ENCODE assay signal across 11 mouse cellular contexts in genomic region chr2:18984095-18984847, GRCm38 (mm10). TPM values are rescaled to one million over a fixed set of nuclear protein-coding genes. Genes with fewer than 3 reads are reported as not detected.
DNase-seq lines count a peak whose midpoint lies in the region; ATAC-seq lines count a peak whose summit lies in the region.
"Had no signal": no experiment of that assay in that cellular context is flagged by ENCODE, and none has a peak within 500 bp of the region (broad histone marks: within the 10 kb centered on the region; RNA-seq: fewer than 3 reads in every experiment).

No protein-coding gene starts in this region.

- WGBS in intestine, embryonic 15.5 days: 93% methylated on average over 15 of the region's 15 CpGs
- 93% methylated on average over 15 of the region's 15 CpGs for WGBS in hindbrain, embryonic 11.5 days

- intact Hi-C loops in left cerebral cortex, postnatal 25 days (cut with DNase I): no loop called here
- intact Hi-C loops in heart, postnatal 25 days (cut with DNase I): no loop called here

- H3K9me3 ChIP-seq in intestine, embryonic 15.5 days: no peaks in the 10 kb centered on the region
- H3K9me3 ChIP-seq in hindbrain, embryonic 11.5 days (ENCODE audit: control insufficient read depth, low read length): no peaks in the 10 kb centered on the region
- H3K9me3 ChIP-seq: neural tube, embryonic 13.5 days had no signal

- peak; percentile 19 for DNase-seq in left cerebral cortex, postnatal 25 days (ENCODE audit: low spot score in 2 of 2)
- DNase-seq in left cerebral cortex, adult 8-10 months (ENCODE audit: low spot score in 2 of 2): no peak
- peak; percentile 23 for DNase-seq in heart, postnatal 25 days (ENCODE audit: low spot score)
- DNase-seq in thymus, postnatal 4 days: peak; percentile 76
- no peak for DNase-seq in hindbrain, embryonic 11.5 days (ENCODE audit: low spot score)
- DNase-seq: embryo, embryonic 11 days; kidney, postnatal 10 days had no signal

- peak; percentile 52; the same call in 1 of the 2 replicates for ATAC-seq in monocyte, adult 5-6 weeks (replicated peaks; ENCODE audit: insufficient number of reproducible peaks, low FRiP score, low TSS enrichment, poor library complexity, severe bottlenecking)
- no peak for ATAC-seq in intestine, embryonic 15.5 days
- ATAC-seq in hindbrain, embryonic 11.5 days (ENCODE audit: low FRiP score): no peak

- H3K27ac ChIP-seq in intestine, embryonic 15.5 days: no peak overlapping the region
- H3K27ac ChIP-seq in hindbrain, embryonic 11.5 days (ENCODE audit: low read depth, low read length): no peak overlapping the region
- H3K27ac ChIP-seq: liver, embryonic 14.5 days; neural tube, embryonic 13.5 days had no signal

- no peak overlapping the region for H3K4me3 ChIP-seq in intestine, embryonic 15.5 days (replicated peaks)
- no peak overlapping the region for H3K4me3 ChIP-seq in hindbrain, embryonic 11.5 days (ENCODE audit: low read depth, low read length)
- H3K4me3 ChIP-seq: neural tube, embryonic 13.5 days had no signal

- H3K9ac ChIP-seq in intestine, embryonic 15.5 days: no peak overlapping the region
- no peak overlapping the region for H3K9ac ChIP-seq in hindbrain, embryonic 11.5 days (ENCODE audit: low read depth, low read length)
- H3K9ac ChIP-seq: liver, embryonic 14.5 days; neural tube, embryonic 13.5 days had no signal

- H3K4me1 ChIP-seq in intestine, embryonic 15.5 days (replicated peaks): no peaks in the 10 kb centered on the region
- H3K4me1 ChIP-seq in hindbrain, embryonic 11.5 days (replicated peaks; ENCODE audit: control insufficient read depth, insufficient read depth, low read length): no peaks in the 10 kb centered on the region; the same call in 1 of the 2 replicates

- no peaks in the 10 kb centered on the region for H3K27me3 ChIP-seq in intestine, embryonic 15.5 days (replicated peaks)
- no peaks in the 10 kb centered on the region for H3K27me3 ChIP-seq in hindbrain, embryonic 11.5 days (ENCODE audit: control insufficient read depth, insufficient read depth, low read length)
- H3K27me3 ChIP-seq: neural tube, embryonic 13.5 days had no signal

- H3K36me3 ChIP-seq in intestine, embryonic 15.5 days: no peaks in the 10 kb centered on the region
- no peaks in the 10 kb centered on the region for H3K36me3 ChIP-seq in hindbrain, embryonic 11.5 days (ENCODE audit: control insufficient read depth, insufficient read depth, low read length)
- H3K36me3 ChIP-seq: neural tube, embryonic 13.5 days had no signal

- no peak overlapping the region for H3K4me2 ChIP-seq in intestine, embryonic 15.5 days (replicated peaks)
- H3K4me2 ChIP-seq in hindbrain, embryonic 11.5 days (replicated peaks; ENCODE audit: low read depth, low read length): no peak overlapping the region
- H3K4me2 ChIP-seq: neural tube, embryonic 13.5 days had no signal

RNA-seq across cellular contexts. Expression of gene Pip4k2a, which starts 13.7 kb away (rescaled TPM):
- 10 to 100 TPM; 49.8 to 50.1 TPM for total RNA-seq in left cerebral cortex, postnatal 25 days (2021)
- total RNA-seq in left cerebral cortex, adult 8-10 months (2022): 10 to 100 TPM; 61.9 to 66.5 (median 64.9) TPM
- total RNA-seq in heart, postnatal 25 days (2021): 1 to 10 TPM; 7.1 to 7.6 TPM
- total RNA-seq in monocyte, adult 5-6 weeks (2017): 117 to 157 TPM (median 133 TPM) in 3 replicates
- 8.9 and 9.2 TPM in 2 replicates for polyA plus RNA-seq in intestine, embryonic 15.5 days (2015; fragmentation: Nextera tagmentation; extraction: Ambion mirVana)
- 10.8 and 11.4 TPM in 2 replicates for polyA plus RNA-seq in hindbrain, embryonic 11.5 days (2014; fragmentation: Nextera tagmentation; extraction: Ambion mirVana)

RNA-seq across cellular contexts. Expression of gene 4930426L09Rik, which starts 13.9 kb away (rescaled TPM):
- total RNA-seq in left cerebral cortex, postnatal 25 days (2021): 1 to 10 TPM; 1.3 to 1.8 TPM
- total RNA-seq in left cerebral cortex, adult 8-10 months (2022): 1 to 10 TPM; 1.1 to 2.5 (median 1.2) TPM
- under 1 TPM in 1 of 2 experiments, not detected in 1; 0.17 TPM for total RNA-seq in heart, postnatal 25 days (2021)
- total RNA-seq in monocyte, adult 5-6 weeks (2017): 1.7 to 2.6 TPM (median 2.0 TPM) in 3 replicates
- 0.31 and 0.63 TPM in 2 replicates for polyA plus RNA-seq in intestine, embryonic 15.5 days (2015; fragmentation: Nextera tagmentation; extraction: Ambion mirVana)
- 0.43 and 0.49 TPM in 2 replicates for polyA plus RNA-seq in hindbrain, embryonic 11.5 days (2014; fragmentation: Nextera tagmentation; extraction: Ambion mirVana)

Comparison
In these comparisons a context has a peak if more than half of its experiments do, and no peak if none do; other contexts are left out.
1. DNase-seq: peak in left cerebral cortex, postnatal 25 days (2 of 2), heart, postnatal 25 days (single experiment) and thymus, postnatal 4 days (single experiment); none in left cerebral cortex, adult 8-10 months (0 of 2) and hindbrain, embryonic 11.5 days (single experiment).
2. RNA of gene Pip4k2a, which starts 13.7 kb away (total RNA-seq): 117 to 157 TPM in monocyte, adult 5-6 weeks, 61.9 to 66.5 TPM in left cerebral cortex, adult 8-10 months and 49.8 to 50.1 TPM in left cerebral cortex, postnatal 25 days; 7.1 to 7.6 TPM in heart, postnatal 25 days; every median in the first group is over 4 times any median in the second.